Mouse (Mus musculus) heart, adult 2 months (tissue): ENCODE data around the gene Gm49711.

Experiments used
- CTCF ChIP-seq: fragments of 200-600 bp; IDR thresholded peaks from 2 replicates; pipeline ENCODE4 v1.8.1; 2022; ENCODE audit warnings: antibody characterized with exemption, mild to moderate bottlenecking, moderate library complexity
- POLR2A ChIP-seq: fragments of 200-500 bp; IDR thresholded peaks from 2 replicates; pipeline ENCODE4 v1.6.1; 2011; ENCODE audit warnings: mild to moderate bottlenecking, low read depth, low read length, control low read depth; ENCODE audit not compliant: insufficient read depth

DNA sequence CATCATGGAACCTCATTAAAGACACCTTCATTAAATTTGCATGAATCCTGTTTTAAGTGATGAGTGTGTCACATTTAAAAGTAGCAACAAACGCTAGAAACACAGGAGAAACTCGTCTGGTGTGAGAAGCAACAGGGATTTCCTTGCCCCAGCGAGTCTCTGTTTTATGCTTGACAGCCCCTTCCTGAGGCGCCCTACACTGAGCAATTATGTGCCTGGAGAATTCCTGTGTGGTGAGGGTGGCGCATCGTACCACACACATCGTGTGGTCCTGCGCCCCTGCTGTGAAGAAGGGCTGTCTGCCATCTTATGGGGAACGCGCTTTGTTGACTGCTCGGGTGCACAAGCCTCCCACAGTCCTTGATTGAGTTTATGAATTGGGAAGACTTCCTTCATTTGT, 162.6 kb downstream of the Gm49711 start:
- no peak for TF ChIP-seq POLR2A
- no peak for TF ChIP-seq CTCF
